Mouse (Mus musculus) layer of hippocampus, adult 8-10 months (tissue): Measurements from ENCODE around the gene Sipa1. TPM values are rescaled to one million over a fixed set of nuclear protein-coding genes. Genes with fewer than 3 reads are reported as not detected.

Experiments
- DNase-seq, 2 experiments: peaks; one replicate each; pipeline ENCODE4 v3.0.0; 2022; ENCODE audit warnings: low spot score in 2 of 2
- total RNA-seq, 4 experiments: library from RNA; stranded (reverse); gene quantifications; 2 replicates each; pipeline ENCODE4 v1.2.4; 2022

The Sipa1 gene
- total RNA-seq, 4 experiments from 2014 or later, result 16.2 to 20.4 (median 19.4) TPM

GRCm38 (mm10) chr19:5646731-5647330 lies 16.7 kb downstream of the Sipa1 start:
- DNase-seq, result no peak

- no peak for DNase-seq
Measured at GRCm38 (mm10) chr19:5645280-5645679, 18.2 kb downstream of the Sipa1 start.

- DNase-seq, result no peak
Measured at GRCm38 (mm10) chr19:5641641-5642040, 21.9 kb downstream of the Sipa1 start.

GRCm38 (mm10) chr19:5641021-5641420 lies 22.5 kb downstream of the Sipa1 start:
- no peak for DNase-seq

- no peak for DNase-seq
Measured at GRCm38 (mm10) chr19:5640339-5640738, 23.2 kb downstream of the Sipa1 start.

- DNase-seq, result no peak
Measured at GRCm38 (mm10) chr19:5638416-5639005, 25.0 kb downstream of the Sipa1 start.

- DNase-seq, result peak; percentile 80 to 83
Measured at GRCm38 (mm10) chr19:5637069-5638047, 26.1 kb downstream of the Sipa1 start, which contains the start of gene Rela. Gene Rela (plus strand): TSS chr19:5637483.

DNA sequence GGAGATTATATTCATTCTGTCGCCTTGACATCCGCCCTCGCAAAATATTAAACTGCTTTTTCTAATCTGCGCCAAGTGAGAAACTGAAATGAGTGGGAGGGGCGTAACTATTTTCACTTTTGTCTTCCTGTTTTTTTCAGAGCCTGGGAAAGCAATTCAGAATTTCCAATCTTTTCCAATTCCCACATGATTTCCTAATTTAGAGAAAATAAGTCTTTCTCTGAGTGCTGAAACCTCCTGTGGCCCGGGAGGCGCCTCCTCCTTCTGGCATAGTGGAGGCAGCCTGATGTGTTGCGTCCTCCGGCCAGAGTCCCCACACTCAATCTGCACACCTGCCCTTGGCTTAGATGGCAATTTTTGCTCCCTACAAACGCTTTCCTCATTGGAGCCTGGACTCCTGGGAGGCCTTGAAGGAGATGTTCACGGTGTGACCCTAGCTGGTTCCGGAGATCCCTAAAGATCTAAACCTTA lies 26.9 kb downstream of the Sipa1 start:
- peak in 1 of 2 experiments; percentile 29 for DNase-seq

- no peak for DNase-seq
Measured at GRCm38 (mm10) chr19:5636036-5636570, 27.4 kb downstream of the Sipa1 start.

DNA sequence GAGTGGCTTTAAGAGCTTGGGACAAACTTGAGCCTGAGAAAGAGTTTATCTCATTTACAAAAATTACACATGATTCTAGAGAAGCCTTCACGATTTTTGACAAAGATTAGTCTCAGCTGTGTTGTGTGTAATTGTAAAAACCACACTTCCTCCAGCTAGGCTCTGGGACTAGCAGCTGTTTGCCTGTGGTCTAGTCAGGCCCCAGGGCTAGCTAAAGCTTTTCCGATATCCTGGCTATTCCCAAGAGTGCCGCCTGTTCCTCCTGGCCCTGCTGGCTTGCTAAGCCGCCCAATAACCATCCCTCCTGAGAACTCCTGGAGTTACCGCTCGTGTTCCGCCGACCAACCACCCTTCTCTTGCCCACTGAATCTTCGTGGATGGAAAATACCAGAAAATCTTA lies 31.4 kb downstream of the Sipa1 start:
- no peak for DNase-seq

- DNase-seq, result no peak
Measured at GRCm38 (mm10) chr19:5629907-5630306, 33.6 kb downstream of the Sipa1 start.

GRCm38 (mm10) chr19:5625311-5625710 lies 38.2 kb downstream of the Sipa1 start:
- DNase-seq, result no peak

DNA sequence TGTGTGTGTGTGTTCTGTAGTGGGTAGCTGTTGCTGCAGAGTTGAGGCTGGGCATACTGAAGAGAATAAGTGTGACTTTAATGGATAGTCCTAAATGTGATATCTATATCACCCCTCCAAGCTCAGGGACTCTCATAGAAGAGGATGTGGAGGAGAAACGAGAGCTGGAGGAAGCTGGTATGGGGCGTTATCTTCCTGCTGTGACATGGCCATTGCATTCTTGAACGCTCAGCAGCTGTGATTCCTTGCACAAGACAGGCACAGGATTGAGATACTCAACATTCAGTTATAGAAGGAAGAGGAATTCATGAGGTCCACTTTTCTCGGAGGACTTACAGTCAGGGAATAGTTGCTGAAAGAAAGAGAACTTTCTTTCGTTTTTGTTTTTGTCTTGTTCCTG lies 41.6 kb downstream of the Sipa1 start:
- no peak for DNase-seq

- DNase-seq, result no peak
Measured at GRCm38 (mm10) chr19:5620007-5620406, 43.5 kb downstream of the Sipa1 start.

- no peak for DNase-seq
Measured at GRCm38 (mm10) chr19:5614953-5615352, 48.6 kb downstream of the Sipa1 start.

GRCm38 (mm10) chr19:5612762-5613411 lies 50.6 kb downstream of the Sipa1 start:
- DNase-seq, result no peak

DNA sequence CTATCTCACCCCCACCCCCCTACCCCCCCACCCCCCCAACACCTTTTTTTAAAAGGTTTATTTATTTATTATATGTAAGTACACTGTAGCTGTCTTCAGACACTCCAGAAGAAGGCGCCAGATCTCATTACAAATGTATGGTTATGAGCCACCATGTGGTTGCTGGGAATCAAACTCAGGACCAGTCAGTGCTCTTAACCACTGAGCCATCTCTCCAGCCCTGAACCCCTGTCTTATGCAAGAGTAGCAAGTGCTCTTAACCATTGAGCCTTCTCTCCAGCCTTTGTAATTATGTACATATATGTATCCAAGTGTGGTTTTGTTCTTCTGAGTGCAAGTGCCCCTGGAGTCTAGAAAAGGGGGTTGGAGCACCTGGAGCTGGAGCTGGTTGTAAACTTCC lies 51.5 kb downstream of the Sipa1 start:
- DNase-seq, result no peak

GRCm38 (mm10) chr19:5609547-5610404 lies 53.7 kb downstream of the Sipa1 start, which contains the start of gene Kat5:
Gene Kat5 (minus strand): TSS chr19:5610237.
- DNase-seq, result peak; percentile 89 to 93

DNA sequence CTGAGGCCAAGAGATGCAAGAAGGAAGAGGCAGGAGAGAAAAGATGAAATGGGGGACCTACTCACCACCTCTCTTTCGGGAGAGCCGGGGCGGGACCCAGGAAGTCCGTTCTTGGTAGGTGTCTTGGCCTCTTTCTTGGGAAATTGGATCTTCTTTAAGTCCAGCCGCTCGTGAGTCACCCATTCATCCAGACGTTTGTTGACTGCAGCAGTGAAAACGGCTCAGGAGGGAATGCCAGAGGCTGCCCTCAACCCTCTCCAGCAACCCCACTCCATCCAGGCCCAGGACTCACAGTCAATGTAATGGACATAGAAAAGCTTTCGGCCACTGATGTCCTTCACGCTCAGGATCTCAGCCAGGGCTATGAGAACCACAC lies 54.3 kb downstream of the Sipa1 start:
- no peak for DNase-seq

- DNase-seq, result no peak
Measured at GRCm38 (mm10) chr19:5608707-5609106, 54.8 kb downstream of the Sipa1 start.
